Mouse (Mus musculus): ENCODE results near the gene Tmem37.

DNA sequence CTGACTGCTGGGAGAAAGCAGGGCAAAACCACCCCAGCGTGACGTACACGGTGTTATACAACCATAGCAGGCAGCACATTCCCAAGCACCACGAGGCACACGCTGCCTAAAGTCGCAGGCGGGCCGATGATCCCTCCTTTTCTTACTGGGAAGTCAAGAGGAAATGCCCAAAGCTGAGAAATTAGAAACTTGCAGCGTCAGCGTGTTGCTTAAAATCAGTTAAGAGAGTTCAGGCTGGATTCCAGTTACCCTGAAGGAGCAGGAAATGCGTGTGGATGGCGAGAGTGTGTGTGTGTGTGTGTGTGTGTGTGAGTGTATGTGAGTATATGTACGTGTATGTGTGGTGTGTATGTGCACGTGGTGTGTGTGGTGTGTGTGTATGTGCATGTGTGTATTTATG lies 16.8 kb downstream of the Tmem37 start:
- TF ChIP-seq CTCF (IDR thresholded peaks at IDR 0.05; ENCODE audit: control insufficient read depth, insufficient read depth, low read length) (no peak), POLR2A (IDR thresholded peaks at IDR 0.05; ENCODE audit: borderline replicate concordance, control insufficient read depth, low read depth, low read length) (no peak)
